Mouse (Mus musculus): ENCODE results near the gene Acbd4.

Acbd4 gene

GRCm38 (mm10) chr11:103093306-103093705 lies 8.2 kb upstream of the Acbd4 start:
- DNase-seq (ENCODE audit: low spot score in 2 of 2) = no peak

- DNase-seq (ENCODE audit: low spot score in 2 of 2) = no peak
These were observed 7.3 kb upstream of the Acbd4 start for GRCm38 (mm10) chr11:103093862-103094833.

DNA sequence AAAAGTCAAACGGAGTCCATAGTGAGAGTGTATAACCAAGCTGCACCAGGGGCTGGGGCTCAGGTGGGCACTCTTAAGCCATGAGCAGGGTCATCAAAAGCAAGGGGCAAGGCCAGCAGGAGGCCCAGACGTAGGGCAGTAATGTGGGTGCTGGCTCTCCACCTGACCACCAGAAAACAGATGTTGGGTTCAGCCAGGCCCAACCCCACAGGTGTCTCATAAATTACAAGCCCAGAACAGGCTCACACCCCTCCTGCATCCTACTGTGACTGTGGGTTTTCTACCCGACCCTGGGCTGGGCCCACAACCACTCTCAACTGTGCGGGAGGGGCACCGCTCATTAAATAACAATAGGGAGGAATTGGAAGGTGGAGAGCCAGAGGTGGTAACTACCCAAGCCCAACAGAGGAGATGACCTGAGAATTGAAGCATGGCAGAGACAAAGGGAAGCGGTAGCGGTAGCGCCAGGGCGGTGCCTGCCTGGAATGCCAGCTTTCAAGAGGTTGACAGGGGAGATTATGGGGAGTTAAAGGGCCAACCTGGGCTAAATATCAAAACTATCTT lies 6.3 kb upstream of the Acbd4 start:
- DNase-seq (ENCODE audit: low spot score in 2 of 2) = no peak

GRCm38 (mm10) chr11:103095801-103096200 lies 5.7 kb upstream of the Acbd4 start:
- DNase-seq (ENCODE audit: low spot score in 2 of 2) = no peak

DNA sequence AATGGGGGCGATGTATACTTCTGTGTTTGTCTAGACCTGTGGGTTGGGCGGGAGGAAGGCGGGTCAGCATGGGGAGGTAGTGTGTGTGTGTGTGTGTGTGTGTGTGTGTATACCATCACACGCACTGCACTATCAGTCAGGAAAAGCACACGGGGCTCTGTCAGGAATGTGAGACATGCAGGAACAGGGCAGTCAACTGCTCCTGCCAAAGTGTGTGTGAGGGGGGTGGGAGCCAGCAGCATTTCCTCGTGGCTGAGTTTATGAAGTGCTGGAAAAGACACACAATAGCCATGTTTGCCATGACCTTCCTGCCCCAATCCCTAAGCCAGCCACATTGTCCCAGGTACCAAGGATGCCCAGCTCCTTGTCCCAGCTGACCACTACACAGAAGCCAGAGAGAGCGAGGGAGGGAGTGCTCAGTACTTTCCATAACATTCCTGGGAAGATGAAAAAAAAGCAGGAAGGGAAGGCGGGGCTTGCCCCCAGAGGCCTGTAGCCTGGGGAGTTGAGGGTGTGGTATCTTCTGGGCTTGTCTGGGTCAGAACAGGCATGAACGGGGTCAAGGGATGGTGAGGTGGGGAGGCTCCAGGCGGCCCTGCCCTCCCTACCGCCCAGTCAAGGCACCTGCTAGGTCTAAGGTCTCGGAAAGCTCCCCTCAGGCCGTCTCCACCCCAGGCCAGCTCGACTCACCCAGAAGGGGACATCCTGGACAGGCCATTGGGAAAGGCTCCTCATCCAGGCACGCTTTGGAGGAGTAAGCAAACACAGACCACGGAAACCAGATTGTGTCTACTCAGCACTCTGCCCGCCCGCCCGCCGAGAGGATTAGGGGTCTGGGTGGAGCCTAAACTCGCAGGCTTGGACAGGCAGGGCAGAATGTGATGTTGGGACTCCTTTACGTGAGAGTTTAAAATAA lies 4.2 kb upstream of the Acbd4 start:
- DNase-seq (ENCODE audit: low spot score in 2 of 2) = no peak

GRCm38 (mm10) chr11:103098531-103099190 lies 2.8 kb upstream of the Acbd4 start:
- no peak for DNase-seq (ENCODE audit: low spot score in 2 of 2)

GRCm38 (mm10) chr11:103099352-103099940 lies 2.0 kb upstream of the Acbd4 start:
- no peak for DNase-seq (ENCODE audit: low spot score in 2 of 2)

DNA sequence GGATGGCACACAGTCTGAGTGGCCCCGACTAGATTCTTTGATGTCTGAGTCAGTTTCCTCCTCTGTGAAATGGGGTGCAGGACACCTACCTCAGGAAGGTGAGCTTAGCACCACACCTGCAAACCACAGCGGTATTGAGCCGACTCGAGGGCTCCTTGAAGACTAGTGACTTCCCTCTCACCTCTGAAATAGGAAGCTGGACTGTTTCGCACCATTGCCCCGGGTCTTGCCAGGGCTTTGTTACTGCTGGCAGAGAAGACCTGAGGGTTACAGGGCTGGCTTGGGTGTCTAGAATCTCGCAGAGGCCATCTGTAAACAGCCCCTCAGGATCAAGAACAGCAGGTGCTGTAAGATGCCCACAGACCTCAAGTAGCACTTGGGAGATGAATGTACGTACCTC lies 1.1 kb upstream of the Acbd4 start:
- DNase-seq (ENCODE audit: low spot score in 2 of 2) = no peak

DNA sequence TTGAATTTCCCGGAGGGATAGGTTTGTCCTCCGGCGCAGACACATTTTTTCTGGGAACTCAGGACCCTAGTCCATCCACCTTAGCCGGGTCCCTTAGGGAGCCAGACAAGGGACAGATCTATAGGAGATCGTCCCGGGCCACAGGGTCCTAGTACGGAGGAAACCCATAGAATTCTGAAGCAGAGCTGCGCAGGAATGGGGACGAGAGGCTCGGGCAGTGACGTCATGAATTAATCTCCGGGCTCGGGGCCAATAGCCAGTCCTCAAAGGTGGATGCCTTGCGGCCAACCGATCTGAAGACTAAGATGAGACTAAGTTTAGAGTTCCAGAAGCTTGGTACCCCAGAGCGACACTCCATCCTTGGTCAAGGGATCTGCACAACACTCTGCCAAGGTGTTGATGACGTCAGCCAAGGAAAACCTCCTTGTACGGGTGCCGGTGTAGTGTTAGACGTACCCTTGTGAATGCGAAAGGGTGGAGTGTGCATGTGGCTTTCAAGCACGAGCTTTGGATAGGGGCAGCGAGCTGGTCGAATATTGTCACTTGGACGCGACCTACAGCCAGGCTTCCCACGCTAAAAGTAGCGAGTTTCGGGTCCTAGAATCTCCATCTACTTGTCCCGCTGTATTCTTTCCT lies 502 bp downstream of the Acbd4 start:
- DNase-seq (ENCODE audit: low spot score in 2 of 2) = peak in 1 of 2 experiments; percentile 57

- peak; percentile 98 to 99 for DNase-seq (ENCODE audit: low spot score in 2 of 2)
These were observed 1.4 kb downstream of the Acbd4 start for GRCm38 (mm10) chr11:103102725-103103349.

- DNase-seq (ENCODE audit: low spot score in 2 of 2) = no peak
These were observed 2.1 kb downstream of the Acbd4 start for GRCm38 (mm10) chr11:103103621-103104020.

DNA sequence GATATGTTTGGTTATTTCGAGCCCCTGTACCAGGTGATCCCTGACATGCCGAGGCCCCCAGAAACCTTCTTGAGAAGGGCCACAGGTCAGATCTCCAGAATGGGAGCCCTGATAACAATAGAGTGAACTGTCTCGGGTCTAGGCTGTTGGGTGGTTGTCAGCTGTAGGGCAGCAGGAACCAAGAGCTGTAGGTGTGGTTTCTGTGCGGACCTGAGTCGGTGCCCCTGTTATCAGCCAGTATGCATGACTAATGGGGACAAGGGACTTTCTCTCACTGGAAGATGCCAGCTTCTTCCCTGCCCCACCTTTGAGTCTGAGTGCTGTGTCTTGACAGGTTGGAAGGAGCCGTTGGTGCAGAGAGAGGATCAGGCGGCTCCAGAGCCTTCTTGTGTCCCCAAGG lies 3.0 kb downstream of the Acbd4 start:
- DNase-seq (ENCODE audit: low spot score in 2 of 2) = no peak

- DNase-seq (ENCODE audit: low spot score in 2 of 2) = no peak
These were observed 3.8 kb downstream of the Acbd4 start for GRCm38 (mm10) chr11:103105180-103105725.

GRCm38 (mm10) chr11:103105810-103106209 lies 4.3 kb downstream of the Acbd4 start:
- no peak for DNase-seq (ENCODE audit: low spot score in 2 of 2)

DNA sequence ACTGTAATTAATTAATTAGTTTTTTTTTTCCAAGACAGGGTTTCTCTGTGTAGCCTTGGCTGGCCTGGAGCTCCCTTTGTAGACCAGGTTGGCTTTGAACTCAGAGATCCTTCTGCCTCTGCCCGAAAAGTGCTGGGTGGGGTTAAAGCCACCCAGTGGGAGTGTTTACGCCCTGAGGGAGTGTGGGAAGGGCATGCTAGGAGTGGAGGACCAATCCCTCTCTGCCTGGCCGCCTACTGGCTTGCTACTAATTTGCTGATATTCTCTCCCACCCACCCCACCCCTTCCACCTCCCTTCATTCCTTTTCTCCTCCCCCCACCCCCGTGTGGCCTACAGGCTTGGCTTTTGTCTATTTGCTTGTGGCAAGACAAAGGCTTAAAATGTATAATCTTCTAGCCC lies 4.9 kb downstream of the Acbd4 start:
- DNase-seq (ENCODE audit: low spot score in 2 of 2) = no peak

- no peak for DNase-seq (ENCODE audit: low spot score in 2 of 2)
These were observed 9.8 kb downstream of the Acbd4 start for GRCm38 (mm10) chr11:103111301-103111700.

GRCm38 (mm10) chr11:103111881-103112551 lies 10.5 kb downstream of the Acbd4 start:
- DNase-seq (ENCODE audit: low spot score in 2 of 2) = no peak

DNA sequence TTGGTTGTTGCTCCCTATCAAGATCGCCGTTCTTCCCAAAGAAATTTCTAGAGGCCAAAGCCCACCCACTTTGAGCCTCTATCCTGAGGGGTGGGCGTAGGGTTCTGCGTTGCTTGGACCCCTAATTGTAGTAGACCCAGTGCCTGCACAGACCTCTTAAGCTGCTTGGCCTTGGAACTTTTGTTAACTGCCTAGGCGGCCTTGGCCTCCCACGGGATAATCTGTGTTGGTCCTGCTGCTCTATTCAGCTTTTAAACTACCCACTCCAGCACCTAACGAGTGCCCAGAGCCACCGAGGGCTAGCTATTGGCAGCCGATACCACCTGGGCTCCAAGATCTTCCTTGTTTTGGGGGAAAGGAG lies 11.1 kb downstream of the Acbd4 start:
- DNase-seq (ENCODE audit: low spot score in 2 of 2) = no peak

GRCm38 (mm10) chr11:103113005-103113404 lies 11.5 kb downstream of the Acbd4 start:
- no peak for DNase-seq (ENCODE audit: low spot score in 2 of 2)
